In the genomic region with DNA sequence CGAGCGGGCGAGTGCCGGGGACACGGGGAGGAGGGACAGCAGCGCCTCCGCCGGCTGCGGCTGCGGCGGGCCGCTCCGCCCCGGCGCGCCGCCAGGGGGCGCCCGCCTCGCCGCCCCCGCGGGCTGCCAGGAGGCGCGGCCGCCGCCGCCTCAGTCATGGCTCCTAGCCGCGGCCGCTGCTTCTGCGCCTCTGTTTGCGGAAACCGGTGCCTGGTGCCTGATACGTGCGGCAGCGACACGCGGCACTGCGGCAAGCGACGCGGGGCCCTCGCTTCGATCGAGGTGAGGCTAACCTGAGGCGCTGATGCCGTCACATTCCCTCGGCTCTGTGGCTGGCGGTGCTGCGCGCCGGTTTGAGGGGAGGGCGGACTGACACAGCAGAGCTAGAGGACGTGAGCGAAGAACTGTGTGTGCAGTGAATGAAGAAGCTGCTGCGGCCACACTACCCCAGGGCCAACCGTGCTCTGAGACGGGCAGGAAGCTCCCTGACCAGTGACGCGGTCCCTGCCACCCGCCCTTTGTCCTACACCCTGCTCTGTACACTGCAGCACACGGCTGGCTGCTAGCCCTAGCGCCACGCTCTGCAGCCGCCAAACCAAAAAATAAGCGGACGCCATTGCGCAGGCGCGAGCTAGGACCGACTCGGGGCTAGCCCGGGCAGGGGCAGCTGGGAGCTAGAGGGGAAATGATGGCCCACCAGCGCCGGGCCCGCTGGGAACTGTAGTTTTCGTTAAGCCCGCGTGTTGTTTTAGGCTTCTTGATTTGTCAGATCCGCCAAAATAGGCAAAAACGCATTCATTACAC, we compare ENCODE assay signal across 8 mouse cellular contexts. TPM values are rescaled to one million over a fixed set of nuclear protein-coding genes. Genes with fewer than 3 reads are reported as not detected.
DNase-seq lines count a peak whose midpoint lies in the region; ATAC-seq lines count a peak whose summit lies in the region.

No protein-coding gene starts in this region.

- ATAC-seq in hindbrain, embryonic 13.5 days (ENCODE audit: low FRiP score) = peak; percentile 94

- H3K9me3 ChIP-seq in hindbrain, embryonic 13.5 days = no peaks in the 10 kb centered on the region

- WGBS in hindbrain, embryonic 13.5 days = under 1% methylated on average over 73 of the region's 82 CpGs

- H3K4me2 ChIP-seq in hindbrain, embryonic 13.5 days = peak overlapping the region; percentile 77

- H3K4me1 ChIP-seq in hindbrain, embryonic 13.5 days (replicated peaks) = peaks cover 15% of the 10 kb centered on the region

- H3K4me3 ChIP-seq in hindbrain, embryonic 13.5 days = peak overlapping the region; percentile 76

- H3K27ac ChIP-seq in hindbrain, embryonic 13.5 days = peak overlapping the region; percentile 100

- no peaks in the 10 kb centered on the region for H3K27me3 ChIP-seq in hindbrain, embryonic 13.5 days

- no peaks in the 10 kb centered on the region for H3K36me3 ChIP-seq in hindbrain, embryonic 13.5 days

- H3K9ac ChIP-seq in hindbrain, embryonic 13.5 days = peak overlapping the region; percentile 99

- DNase-seq in Muller cell, postnatal 12 days (ENCODE audit: inconsistent ontology term) = peak; percentile 97
- DNase-seq in cerebellum, adult 9-11 months = peak; percentile 95
- peak; percentile 86 to 88 for DNase-seq in frontal cortex, postnatal 10 days (ENCODE audit: low spot score in 2 of 2)
- peak; percentile 79 for DNase-seq in layer of hippocampus, postnatal 25 days (ENCODE audit: extremely low spot score in 1 of 2, low spot score in 1 of 2)
- DNase-seq in lung, postnatal 25 days (ENCODE audit: low spot score) = peak; percentile 94
- peak; percentile 96 for DNase-seq in retina, embryonic 14.5 days (ENCODE audit: low spot score)
- peak; percentile 95 for DNase-seq in thymus, postnatal 4 days

RNA-seq across cellular contexts. Expression of gene Kansl1, which starts 26.1 kb away (rescaled TPM):
- 27.9 and 29.8 TPM in 2 replicates for polyA plus RNA-seq in hindbrain, embryonic 13.5 days (2015; fragmentation: Nextera tagmentation; extraction: Ambion mirVana)
- total RNA-seq in layer of hippocampus, postnatal 25 days (2021) = 10 to 100 TPM; 61.0 to 69.9 TPM

Comparison
In these comparisons a context has a peak if more than half of its experiments do, and no peak if none do; other contexts are left out.
1. Peak in every context shown above with its lines: DNase-seq, ATAC-seq, H3K4me3 ChIP-seq and H3K27ac ChIP-seq.